Mouse (Mus musculus): Measurements from ENCODE around the gene Gatad2a.
A peak's percentile ranks its signal among the peaks of the same experiment; 100 is the strongest.

Gatad2a gene

GRCm38 (mm10) chr8:69900895-69901451 is 95.2 kb downstream of the Gatad2a start:
- DNase-seq (ENCODE audit: low spot score in 2 of 2) = no peak

GRCm38 (mm10) chr8:69899876-69900275 is 96.3 kb downstream of the Gatad2a start:
- DNase-seq (ENCODE audit: low spot score in 2 of 2) = no peak

- no peak for DNase-seq (ENCODE audit: low spot score in 2 of 2)
Measured at GRCm38 (mm10) chr8:69897857-69898256, 98.3 kb downstream of the Gatad2a start.

GRCm38 (mm10) chr8:69895772-69896451 is 100.3 kb downstream of the Gatad2a start:
- DNase-seq (ENCODE audit: low spot score in 2 of 2) = no peak

GRCm38 (mm10) chr8:69894836-69895332 is 101.3 kb downstream of the Gatad2a start:
- DNase-seq (ENCODE audit: low spot score in 2 of 2) = no peak

GRCm38 (mm10) chr8:69893863-69894262 is 102.3 kb downstream of the Gatad2a start:
- DNase-seq (ENCODE audit: low spot score in 2 of 2) = peak; percentile 38 to 62

GRCm38 (mm10) chr8:69890813-69891241 is 105.4 kb downstream of the Gatad2a start:
- DNase-seq (ENCODE audit: low spot score in 2 of 2) = no peak

GRCm38 (mm10) chr8:69888902-69889301 is 107.3 kb downstream of the Gatad2a start:
- DNase-seq (ENCODE audit: low spot score in 2 of 2) = no peak

- no peak for DNase-seq (ENCODE audit: low spot score in 2 of 2)
Measured at GRCm38 (mm10) chr8:69888244-69888866, 107.8 kb downstream of the Gatad2a start.

- peak; percentile 45 to 49 for DNase-seq (ENCODE audit: low spot score in 2 of 2)
Measured at GRCm38 (mm10) chr8:69887289-69888243, 108.6 kb downstream of the Gatad2a start, which contains the start of gene Cilp2. Gene Cilp2 (minus strand): TSS chr8:69887687.

GRCm38 (mm10) chr8:69884141-69884540 is 112.0 kb downstream of the Gatad2a start:
- DNase-seq (ENCODE audit: low spot score in 2 of 2) = no peak

- DNase-seq (ENCODE audit: low spot score in 2 of 2) = no peak
Measured at GRCm38 (mm10) chr8:69882833-69883600, 113.2 kb downstream of the Gatad2a start.

- peak in 1 of 2 experiments; percentile 32 for DNase-seq (ENCODE audit: low spot score in 2 of 2)
Measured at GRCm38 (mm10) chr8:69882021-69882756, 114.0 kb downstream of the Gatad2a start.

GRCm38 (mm10) chr8:69881261-69881865 is 114.8 kb downstream of the Gatad2a start:
- no peak for DNase-seq (ENCODE audit: low spot score in 2 of 2)

GRCm38 (mm10) chr8:69880841-69881240 is 115.3 kb downstream of the Gatad2a start:
- no peak for DNase-seq (ENCODE audit: low spot score in 2 of 2)

- DNase-seq (ENCODE audit: low spot score in 2 of 2) = no peak
Measured at GRCm38 (mm10) chr8:69879678-69880077, 116.5 kb downstream of the Gatad2a start.

GRCm38 (mm10) chr8:69877992-69878391 is 118.2 kb downstream of the Gatad2a start:
- no peak for DNase-seq (ENCODE audit: low spot score in 2 of 2)

- no peak for DNase-seq (ENCODE audit: low spot score in 2 of 2)
Measured at GRCm38 (mm10) chr8:69877396-69877795, 118.8 kb downstream of the Gatad2a start.

- no peak for DNase-seq (ENCODE audit: low spot score in 2 of 2)
Measured at GRCm38 (mm10) chr8:69876967-69877366, 119.2 kb downstream of the Gatad2a start.

GRCm38 (mm10) chr8:69876097-69876496 is 120.1 kb downstream of the Gatad2a start:
- DNase-seq (ENCODE audit: low spot score in 2 of 2) = no peak

Measured in natural killer cell, adult 2 months (primary cell).